Mouse (Mus musculus) natural killer cell, adult 2 months (primary cell): Measurements from ENCODE around the gene Ptgs2.

Experiments
- DNase-seq, 2 experiments: peaks; one replicate each; pipeline ENCODE4 v3.0.0; 2022; ENCODE audit warnings: low spot score in 2 of 2

Gene Ptgs2

GRCm38 (mm10) chr1:150151411-150151810 lies 51.6 kb downstream of the Ptgs2 start:
- no peak for DNase-seq
